Mouse (Mus musculus) lung, adult 2 months (tissue): Measurements from ENCODE around the gene Klhdc8b. TPM values are rescaled to one million over a fixed set of nuclear protein-coding genes. Genes with fewer than 3 reads are reported as not detected.
A peak's percentile ranks its signal among the peaks of the same experiment; 100 is the strongest.

Experiments used
- DNase-seq: peaks from one replicate; pipeline ENCODE4 v3.0.0; 2022
- H3K4me1 ChIP-seq: fragments of 200-500 bp; 2 replicates; pipeline ENCODE4 v1.6.1; 2011; ENCODE audit warnings: low read length; ENCODE audit not compliant: control insufficient read depth, insufficient read depth
- H3K4me3 ChIP-seq: fragments of 200-500 bp; replicated peaks from 2 replicates; pipeline ENCODE3; 2011; ENCODE audit warnings: low read depth, mild to moderate bottlenecking, control low read depth, low read length; ENCODE audit errors: extremely low read depth
- CTCF ChIP-seq: fragments of 200-500 bp; IDR thresholded peaks from 2 replicates; pipeline ENCODE4 v1.5.1; 2011; ENCODE audit warnings: mild to moderate bottlenecking, low read length, control low read depth; ENCODE audit not compliant: insufficient read depth
- POLR2A ChIP-seq: fragments of 200-500 bp; IDR thresholded peaks from 2 replicates; pipeline ENCODE4 v1.6.1; 2011; ENCODE audit warnings: low read depth, mild to moderate bottlenecking, control low read depth, low read length, borderline replicate concordance; ENCODE audit errors: extremely low read depth
- WGBS: fragments of 180-500 bp; shearing (Covaris S2); methylation state at CpG from one replicate; pipeline ENCODE4 v1.1.7; 2018; 5-methylcytosine and 5-hydroxymethylcytosine counted together
- polyA plus RNA-seq: library from polyadenylated mRNA; depleted of rRNA; stranded (reverse); fragments of >200 nt; gene quantifications from 2 replicates; pipeline ENCODE4 v1.2.3, GENCODE M21; 2012

Gene Klhdc8b
- polyA plus RNA-seq, 1 experiment: 109 TPM

GRCm38 (mm10) chr9:108492043-108492750 is 30.8 kb upstream of the Klhdc8b start:
- Histone ChIP-seq H3K4me3 (no peak overlapping the region), H3K4me1 (peaks cover 7% of the 10 kb centered on the region)
- 56% methylated on average over 16 of the region's 16 CpGs for WGBS
- no peak for TF ChIP-seq CTCF
- TF ChIP-seq POLR2A: no peak
- no peak for DNase-seq

DNA sequence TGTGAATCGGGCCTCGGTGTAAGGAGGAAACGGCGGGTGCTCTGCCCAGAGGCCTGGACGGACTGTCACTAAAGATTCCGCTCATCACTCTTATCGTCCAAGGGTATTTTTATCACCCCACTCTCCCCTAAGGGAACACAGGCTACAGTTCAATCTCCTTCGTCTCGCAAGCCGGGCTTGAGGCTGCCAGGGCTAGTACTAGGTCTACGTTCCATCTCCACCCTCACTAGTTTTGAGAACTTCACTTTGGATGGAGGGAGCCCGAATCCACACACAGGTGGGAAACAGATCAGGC is 29.9 kb upstream of the Klhdc8b start:
- Histone ChIP-seq H3K4me1 (peaks cover 7% of the 10 kb centered on the region), H3K4me3 (peak overlapping the region; percentile 85)
- TF ChIP-seq POLR2A (no peak), CTCF (no peak)
- DNase-seq: no peak
- WGBS: 2% methylated on average over 12 of the region's 12 CpGs

DNA sequence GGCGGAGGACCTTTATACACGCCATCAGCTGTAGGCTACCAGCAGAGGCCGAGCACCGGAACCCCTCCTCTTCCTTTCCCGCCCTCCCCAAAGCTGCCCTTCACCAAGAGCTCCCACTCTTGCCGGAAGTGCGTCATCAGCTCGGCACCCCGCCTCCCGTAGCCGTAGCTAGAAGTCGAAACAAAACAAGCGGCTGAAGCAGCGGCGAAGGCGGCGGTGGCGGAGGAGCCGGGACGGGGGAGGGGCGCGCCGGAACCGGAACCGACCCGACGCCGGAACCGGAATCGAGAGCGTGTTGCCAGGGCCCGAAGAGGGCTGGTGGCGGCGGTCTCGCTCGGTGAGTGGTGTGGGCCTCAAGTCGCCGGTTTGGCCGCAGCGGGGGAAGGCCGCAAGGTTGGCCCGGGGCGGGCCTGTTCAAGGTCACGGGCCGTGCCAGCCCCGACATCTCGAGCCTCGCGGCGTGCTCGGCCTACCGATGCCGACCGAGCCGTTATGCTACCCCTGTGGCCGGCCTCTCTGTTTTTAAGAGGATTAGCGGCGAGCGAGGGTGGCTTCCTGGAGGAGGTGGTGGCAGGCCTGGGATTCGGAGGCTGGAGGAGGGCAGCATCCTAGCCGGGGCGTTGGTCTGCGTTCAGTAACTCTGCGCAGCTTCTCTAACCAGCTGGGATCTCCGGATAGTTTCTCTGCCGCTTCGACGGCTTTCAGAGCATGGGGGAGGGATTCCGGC is 29.3 kb upstream of the Klhdc8b start, which contains the start of gene Usp19:
Gene Usp19, plus strand, starts transcription at position 44 of the 727 bp plus-strand sequence.
- Histone ChIP-seq H3K4me1 (peaks cover 7% of the 10 kb centered on the region), H3K4me3 (peak within 1 kb of the TSS; percentile 85)
- DNase-seq: peak; percentile 94
- WGBS: under 1% methylated on average over 69 of the region's 69 CpGs
- TF ChIP-seq POLR2A (peak; percentile 62; the same call in 1 of the 2 replicates), CTCF (no peak)

DNA sequence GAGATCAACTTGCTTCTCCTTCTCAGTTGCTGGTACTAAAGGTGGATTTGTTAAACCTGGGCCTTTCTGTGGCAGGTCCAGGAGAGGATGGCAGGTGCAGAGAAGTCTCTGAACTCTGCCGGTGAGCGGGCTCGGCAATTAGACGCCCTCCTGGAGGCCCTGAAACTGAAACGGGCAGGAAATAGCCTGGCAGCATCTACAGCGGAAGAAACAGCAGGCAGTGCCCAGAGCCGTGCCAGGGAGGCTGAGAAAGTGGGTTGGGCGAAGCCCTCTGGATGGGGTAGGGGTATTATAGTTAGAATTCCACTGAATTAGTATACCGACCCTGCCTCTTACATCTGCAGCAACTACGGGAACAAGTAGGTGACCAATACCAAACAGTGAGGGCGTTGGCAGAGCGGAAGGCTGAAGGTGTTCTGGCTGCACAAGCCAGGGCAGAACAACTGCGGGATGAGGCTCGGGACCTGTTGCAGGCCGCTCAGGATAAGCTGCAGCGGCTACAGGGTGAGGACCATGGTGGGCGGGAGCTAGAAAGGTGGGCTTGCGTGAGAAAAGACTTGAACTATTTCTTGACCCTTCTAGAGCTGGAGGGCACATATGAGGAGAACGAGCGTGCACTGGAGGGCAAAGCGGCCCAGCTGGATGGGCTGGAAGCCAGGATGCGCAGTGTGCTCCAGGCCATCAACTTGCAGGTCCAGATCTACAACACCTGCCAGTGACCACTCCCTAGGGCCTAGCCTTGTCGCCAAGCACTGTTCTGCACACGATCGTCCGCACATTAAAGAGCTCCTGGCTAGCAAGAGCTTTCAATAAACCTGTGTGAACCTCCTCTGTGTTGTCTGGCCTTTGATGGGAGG is 28.5 kb upstream of the Klhdc8b start:
- no peak for TF ChIP-seq POLR2A
- TF ChIP-seq CTCF: no peak
- DNase-seq: no peak
- Histone ChIP-seq H3K4me3 (peak overlapping the region; percentile 66), H3K4me1 (peaks cover 7% of the 10 kb centered on the region)
- 52% methylated on average over 26 of the region's 26 CpGs for WGBS

- Histone ChIP-seq H3K4me1 (peaks cover 7% of the 10 kb centered on the region), H3K4me3 (no peak overlapping the region)
- DNase-seq: no peak
- 94% methylated on average over 20 of the region's 20 CpGs for WGBS
- TF ChIP-seq POLR2A (no peak), CTCF (no peak)
Observed at GRCm38 (mm10) chr9:108489215-108489614, 27.8 kb upstream of the Klhdc8b start.

GRCm38 (mm10) chr9:108488403-108488802 is 27.0 kb upstream of the Klhdc8b start:
- WGBS: 92% methylated on average over 17 of the region's 17 CpGs
- Histone ChIP-seq H3K4me1 (peaks cover 7% of the 10 kb centered on the region), H3K4me3 (no peak overlapping the region)
- no peak for TF ChIP-seq CTCF
- no peak for TF ChIP-seq POLR2A
- DNase-seq: no peak

DNA sequence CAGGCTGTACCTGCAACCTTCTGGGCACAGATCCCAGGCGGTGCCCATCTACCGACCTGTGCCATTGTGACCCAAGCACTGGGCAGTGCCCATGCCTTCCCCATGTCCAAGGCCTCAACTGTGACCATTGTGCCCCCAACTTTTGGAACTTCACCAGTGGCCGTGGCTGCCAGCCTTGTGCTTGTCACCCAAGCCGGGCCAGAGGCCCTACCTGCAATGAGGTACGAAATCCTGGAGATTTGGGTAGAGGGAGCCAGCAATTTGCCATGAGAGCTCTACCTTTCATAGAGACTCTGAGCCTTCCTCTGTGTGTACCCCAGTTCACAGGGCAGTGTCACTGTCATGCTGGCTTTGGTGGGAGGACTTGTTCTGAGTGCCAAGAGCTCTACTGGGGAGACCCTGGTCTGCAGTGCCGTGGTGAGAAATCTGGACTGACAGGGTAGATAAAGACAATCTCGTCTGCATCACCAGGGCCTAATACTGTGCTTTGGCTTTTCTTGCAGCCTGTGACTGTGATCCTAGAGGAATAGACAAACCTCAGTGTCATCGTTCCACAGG is 25.7 kb upstream of the Klhdc8b start:
- WGBS: 94% methylated on average over 8 of the region's 8 CpGs
- DNase-seq: no peak
- no peak for TF ChIP-seq CTCF
- TF ChIP-seq POLR2A: no peak
- H3K4me3 ChIP-seq: no peak overlapping the region
- peaks cover 7% of the 10 kb centered on the region for H3K4me1 ChIP-seq

DNA sequence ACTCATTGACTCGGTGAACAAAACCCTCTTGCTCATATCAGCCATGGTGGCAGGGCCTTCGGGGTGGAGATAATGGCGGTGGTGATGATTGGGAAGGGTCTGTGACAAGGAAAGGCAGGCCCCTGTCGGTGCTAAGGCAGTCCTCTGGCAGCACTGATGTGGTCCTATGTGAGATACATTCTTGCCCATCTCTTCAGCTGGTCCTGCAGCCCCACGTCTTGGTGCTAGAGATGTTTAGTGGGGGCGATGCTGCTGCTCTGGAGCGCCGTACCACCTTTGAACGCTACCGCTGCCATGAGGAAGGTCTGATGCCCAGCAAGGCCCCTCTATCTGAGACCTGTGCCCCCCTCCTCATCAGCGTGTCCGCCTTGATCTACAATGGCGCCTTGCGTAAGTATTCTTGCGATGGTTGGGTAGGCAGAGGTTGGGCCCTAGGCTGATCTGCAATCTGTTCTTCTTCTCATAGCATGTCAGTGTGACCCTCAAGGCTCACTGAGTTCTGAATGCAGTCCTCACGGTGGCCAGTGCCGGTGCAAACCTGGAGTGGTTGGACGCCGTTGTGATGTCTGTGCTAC is 24.0 kb upstream of the Klhdc8b start:
- peaks cover 5% of the 10 kb centered on the region; the same call in 1 of the 2 replicates for H3K4me1 ChIP-seq
- no peak overlapping the region for H3K4me3 ChIP-seq
- WGBS: 94% methylated on average over 19 of the region's 19 CpGs
- TF ChIP-seq CTCF (no peak), POLR2A (no peak)
- DNase-seq: no peak

DNA sequence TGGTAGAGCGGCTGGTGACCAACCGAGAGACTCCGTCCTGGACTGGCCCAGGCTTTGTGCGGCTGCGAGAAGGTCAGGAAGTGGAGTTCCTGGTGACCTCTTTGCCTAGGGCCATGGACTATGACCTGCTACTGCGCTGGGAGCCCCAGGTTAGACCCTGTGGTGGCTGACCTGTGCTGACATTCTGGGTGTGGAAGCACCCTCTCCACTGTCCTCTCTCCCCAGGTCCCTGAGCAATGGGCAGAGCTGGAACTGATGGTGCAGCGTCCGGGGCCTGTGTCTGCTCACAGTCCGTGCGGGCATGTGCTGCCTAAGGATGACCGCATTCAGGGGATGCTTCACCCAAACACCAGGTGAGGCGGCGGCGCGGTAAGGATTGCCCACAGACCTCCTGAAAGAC is 22.6 kb upstream of the Klhdc8b start:
- no peak for DNase-seq
- peaks cover 5% of the 10 kb centered on the region for H3K4me1 ChIP-seq
- TF ChIP-seq CTCF (no peak), POLR2A (no peak)
- 93% methylated on average over 15 of the region's 15 CpGs for WGBS
- H3K4me3 ChIP-seq: no peak overlapping the region
